Mouse (Mus musculus) spleen, postnatal 10 days (tissue): ENCODE measurements at regions not wholly inside any gene's neighbourhood (a gene's known extent, or its start where the extent isn't known, plus 50 kb on each side); places are given as distances from the start of the nearest gene placed in this dataset.

Experiments
- DNase-seq, 2 experiments: peaks; one replicate each; pipeline ENCODE4 v3.0.0; 2021 to 2022; ENCODE audit warnings: low spot score in 2 of 2

DNA sequence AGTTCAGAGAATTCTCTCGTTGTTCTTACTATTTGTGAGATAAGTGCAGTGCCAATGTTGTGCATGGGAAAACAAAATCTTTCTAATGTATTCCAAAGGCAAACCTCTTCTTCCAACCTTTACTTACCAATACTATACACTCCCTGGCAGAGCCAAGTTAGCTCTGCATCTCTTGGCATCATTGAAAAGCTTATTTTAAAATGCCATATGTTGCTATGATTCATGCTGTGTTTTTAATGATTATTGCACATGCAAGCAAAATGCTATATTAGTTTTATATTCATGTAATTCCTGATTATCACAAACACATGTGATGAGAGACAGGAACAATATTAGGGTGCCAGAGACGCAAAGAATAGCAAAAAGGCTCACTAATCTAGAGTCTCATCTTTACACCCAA, 64.3 kb upstream of the Pard3b start:
- DNase-seq = no peak

GRCm38 (mm10) chr1:61576758-61577157, 61.9 kb upstream of the Pard3b start:
- no peak for DNase-seq

- no peak for DNase-seq
Measured at GRCm38 (mm10) chr1:61587251-61587650, 51.4 kb upstream of the Pard3b start.
